Mouse (Mus musculus): Measurements from ENCODE around the gene Fbxo24.

Gene Fbxo24

DNA sequence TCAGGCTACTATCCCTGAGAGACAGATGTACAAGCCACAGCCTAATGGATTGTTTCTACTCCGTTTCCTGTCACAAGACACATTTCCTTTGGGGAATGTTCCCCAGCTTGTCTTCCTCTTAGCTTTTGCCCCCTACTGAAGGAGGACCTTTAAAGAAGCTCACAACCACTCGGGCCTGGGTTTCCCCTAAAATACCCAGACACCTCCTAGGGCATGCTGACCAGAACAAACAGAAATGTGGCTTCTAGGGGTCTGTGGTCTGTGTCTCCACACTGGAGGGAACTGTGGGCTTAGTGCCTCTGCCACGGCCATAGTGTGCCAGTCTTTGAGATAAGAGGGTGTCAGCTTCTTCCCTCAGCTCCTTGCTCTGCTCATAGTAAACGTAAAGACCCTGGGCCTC is 2.8 kb upstream of the Fbxo24 start:
- Histone ChIP-seq H3K27me3 (ENCODE audit: insufficient read depth, low read length) (no peaks in the 10 kb centered on the region), H3K9me3 (ENCODE audit: low read length) (no peaks in the 10 kb centered on the region), H3K4me1 (replicated peaks; ENCODE audit: low read depth, low read length) (peaks cover 86% of the 10 kb centered on the region), H3K4me3 (replicated peaks; ENCODE audit: low read length) (peak overlapping the region; percentile 99), H3K36me3 (ENCODE audit: insufficient read depth, low read length) (peaks cover 51% of the 10 kb centered on the region)
- no peak for TF ChIP-seq NANOG (IDR thresholded peaks at IDR 0.05; ENCODE audit: borderline replicate concordance, low read length)
- no peak for TF ChIP-seq POU5F1 (IDR thresholded peaks at IDR 0.05; ENCODE audit: borderline replicate concordance, low read length)
- TF ChIP-seq CTCF (conservative IDR thresholded peaks at IDR 0.05; ENCODE audit: low read length): no peak

DNA sequence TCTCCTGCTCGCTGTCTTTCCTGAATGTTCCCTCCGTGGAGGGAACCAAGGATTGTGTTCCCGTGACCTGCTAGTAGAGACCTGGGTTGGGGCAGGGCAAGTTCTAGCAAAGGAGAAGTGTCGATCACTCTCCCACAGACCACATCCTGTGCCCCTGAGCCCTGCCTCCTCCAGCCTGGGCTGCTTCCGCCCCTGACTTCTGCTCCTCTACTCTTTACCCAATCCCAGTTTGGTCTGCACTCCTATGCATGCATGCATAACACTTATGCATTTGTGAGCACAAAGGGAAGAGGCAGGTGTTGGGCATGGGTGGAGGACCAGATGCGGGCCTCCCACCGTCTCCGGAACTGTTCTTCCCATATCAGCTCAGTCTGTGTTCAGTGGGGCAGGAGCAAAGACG is 2.4 kb upstream of the Fbxo24 start:
- Histone ChIP-seq H3K9me3 (ENCODE audit: low read length) (no peaks in the 10 kb centered on the region), H3K4me1 (replicated peaks; ENCODE audit: low read depth, low read length) (peaks cover 85% of the 10 kb centered on the region), H3K27me3 (ENCODE audit: insufficient read depth, low read length) (no peaks in the 10 kb centered on the region), H3K4me3 (replicated peaks; ENCODE audit: low read length) (peak overlapping the region; percentile 99), H3K36me3 (ENCODE audit: insufficient read depth, low read length) (peaks cover 47% of the 10 kb centered on the region)
- TF ChIP-seq POU5F1 (IDR thresholded peaks at IDR 0.05; ENCODE audit: borderline replicate concordance, low read length): peak; percentile 77; the same call in 1 of the 2 replicates
- TF ChIP-seq NANOG (IDR thresholded peaks at IDR 0.05; ENCODE audit: borderline replicate concordance, low read length): no peak

DNA sequence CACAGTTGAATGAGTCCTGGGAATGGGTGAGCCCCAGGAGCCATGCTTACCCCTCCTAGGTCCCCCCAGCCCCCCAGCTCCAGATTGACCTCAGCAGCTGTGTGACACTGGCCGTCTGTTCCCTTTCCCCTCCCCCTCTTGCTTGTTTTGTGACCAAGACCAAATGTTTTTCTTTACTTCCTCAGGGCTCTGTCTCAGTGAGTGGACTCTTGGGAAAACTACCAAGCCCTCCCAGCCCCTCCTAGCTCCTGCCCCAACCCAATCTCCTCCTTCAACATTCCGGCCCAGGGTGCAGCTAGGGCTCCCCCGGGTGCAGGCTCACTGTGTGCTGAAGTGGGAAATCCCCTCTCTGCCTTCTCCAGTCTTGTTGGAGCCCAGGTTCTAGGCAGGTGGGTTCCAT is 1.8 kb upstream of the Fbxo24 start:
- Histone ChIP-seq H3K9me3 (ENCODE audit: low read length) (no peaks in the 10 kb centered on the region), H3K36me3 (ENCODE audit: insufficient read depth, low read length) (peaks cover 41% of the 10 kb centered on the region), H3K4me1 (replicated peaks; ENCODE audit: low read depth, low read length) (peaks cover 85% of the 10 kb centered on the region), H3K27me3 (ENCODE audit: insufficient read depth, low read length) (no peaks in the 10 kb centered on the region), H3K4me3 (replicated peaks; ENCODE audit: low read length) (peak overlapping the region; percentile 99)
- TF ChIP-seq POU5F1 (IDR thresholded peaks at IDR 0.05; ENCODE audit: borderline replicate concordance, low read length): no peak
- no peak for TF ChIP-seq CTCF (conservative IDR thresholded peaks at IDR 0.05; ENCODE audit: low read length)
- TF ChIP-seq NANOG (IDR thresholded peaks at IDR 0.05; ENCODE audit: borderline replicate concordance, low read length): no peak

DNA sequence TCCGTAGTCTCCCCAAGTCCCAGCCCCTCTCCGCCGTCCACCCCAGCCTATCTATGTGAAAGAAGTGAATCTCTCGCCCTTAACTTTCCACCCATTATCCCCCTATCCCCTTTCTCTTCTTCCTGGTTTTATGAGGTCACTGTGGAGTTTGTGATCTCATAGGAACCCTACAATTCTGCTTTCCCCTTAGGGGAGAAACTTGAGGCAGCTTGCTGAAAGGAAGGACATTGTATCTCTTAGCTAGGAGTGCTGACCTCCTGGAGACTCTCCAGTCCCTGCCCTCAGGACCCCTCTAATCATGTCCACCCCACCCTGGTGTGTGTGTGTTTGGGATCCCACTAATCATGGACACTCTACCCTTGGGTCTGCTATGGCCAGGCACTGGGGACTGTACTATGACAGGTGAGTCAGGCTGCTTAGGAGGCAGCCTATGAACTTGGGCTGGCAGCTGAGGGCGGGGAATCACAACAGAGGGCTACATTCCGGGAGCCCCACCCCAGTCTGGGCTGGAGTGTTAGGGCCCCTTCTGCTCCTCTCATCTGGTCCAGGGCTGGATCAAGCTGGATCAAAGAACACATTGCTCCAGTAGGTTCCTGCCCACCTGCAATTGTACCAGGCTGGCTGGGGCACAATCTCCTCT is 1.2 kb upstream of the Fbxo24 start:
- Histone ChIP-seq H3K36me3 (ENCODE audit: insufficient read depth, low read length) (peaks cover 35% of the 10 kb centered on the region), H3K9me3 (ENCODE audit: low read length) (no peaks in the 10 kb centered on the region), H3K4me3 (replicated peaks; ENCODE audit: low read length) (peak overlapping the region; percentile 99), H3K27me3 (ENCODE audit: insufficient read depth, low read length) (no peaks in the 10 kb centered on the region), H3K4me1 (replicated peaks; ENCODE audit: low read depth, low read length) (peaks cover 85% of the 10 kb centered on the region)
- TF ChIP-seq NANOG (IDR thresholded peaks at IDR 0.05; ENCODE audit: borderline replicate concordance, low read length) (no peak), POU5F1 (IDR thresholded peaks at IDR 0.05; ENCODE audit: borderline replicate concordance, low read length) (no peak), CTCF (conservative IDR thresholded peaks at IDR 0.05; ENCODE audit: low read length) (no peak)

DNA sequence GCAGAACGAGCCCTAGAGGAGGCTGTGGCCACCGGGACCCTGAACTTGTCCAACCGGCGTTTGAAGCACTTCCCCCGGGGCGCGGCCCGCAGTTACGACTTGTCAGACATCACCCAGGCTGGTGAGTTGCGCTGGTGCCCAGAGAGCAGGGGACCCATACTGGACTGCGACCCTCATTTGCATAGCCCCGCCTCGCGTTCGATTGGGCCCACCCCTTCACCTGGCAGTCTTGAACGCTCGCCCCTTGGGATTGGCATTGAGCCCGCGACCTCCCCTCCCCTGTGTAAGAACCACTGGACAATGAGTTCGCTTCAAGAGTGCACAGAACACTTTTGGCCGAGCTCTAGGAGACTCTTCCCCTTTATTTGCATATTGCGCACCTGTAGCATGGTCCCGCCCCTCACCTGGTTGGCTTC is 512 bp upstream of the Fbxo24 start:
- Histone ChIP-seq H3K27me3 (ENCODE audit: insufficient read depth, low read length) (no peaks in the 10 kb centered on the region), H3K4me3 (replicated peaks; ENCODE audit: low read length) (peak overlapping the region; percentile 99), H3K36me3 (ENCODE audit: insufficient read depth, low read length) (peaks cover 28% of the 10 kb centered on the region), H3K9me3 (ENCODE audit: low read length) (no peaks in the 10 kb centered on the region), H3K4me1 (replicated peaks; ENCODE audit: low read depth, low read length) (peaks cover 85% of the 10 kb centered on the region)
- TF ChIP-seq NANOG (IDR thresholded peaks at IDR 0.05; ENCODE audit: borderline replicate concordance, low read length) (no peak), CTCF (conservative IDR thresholded peaks at IDR 0.05; ENCODE audit: low read length) (no peak), POU5F1 (IDR thresholded peaks at IDR 0.05; ENCODE audit: borderline replicate concordance, low read length) (no peak)

DNA sequence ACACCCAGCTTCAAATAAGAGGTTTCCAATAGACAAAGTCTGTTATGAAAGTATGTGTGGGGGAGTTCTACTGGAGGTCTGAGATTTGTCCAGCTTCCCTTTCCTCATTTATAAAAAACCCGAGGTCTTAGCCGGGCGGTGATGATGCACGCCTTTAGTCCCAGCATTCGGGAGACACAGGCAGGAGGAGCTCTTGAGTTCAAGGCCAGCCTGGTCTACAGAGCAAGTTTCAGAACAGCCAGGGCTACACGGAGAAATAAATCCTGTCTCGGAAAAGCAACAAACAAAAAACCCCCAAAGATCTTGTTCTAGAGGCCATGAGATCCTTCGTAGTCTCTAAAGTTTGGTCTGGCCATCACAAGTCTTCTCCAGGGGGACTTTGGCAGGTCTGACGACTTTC is 811 bp downstream of the Fbxo24 start:
- Histone ChIP-seq H3K36me3 (ENCODE audit: insufficient read depth, low read length) (peaks cover 15% of the 10 kb centered on the region), H3K4me3 (replicated peaks; ENCODE audit: low read length) (peak overlapping the region; percentile 84), H3K4me1 (replicated peaks; ENCODE audit: low read depth, low read length) (peaks cover 74% of the 10 kb centered on the region), H3K9me3 (ENCODE audit: low read length) (no peaks in the 10 kb centered on the region), H3K27me3 (ENCODE audit: insufficient read depth, low read length) (no peaks in the 10 kb centered on the region)
- TF ChIP-seq NANOG (IDR thresholded peaks at IDR 0.05; ENCODE audit: borderline replicate concordance, low read length): no peak
- no peak for TF ChIP-seq POU5F1 (IDR thresholded peaks at IDR 0.05; ENCODE audit: borderline replicate concordance, low read length)
- no peak for TF ChIP-seq CTCF (conservative IDR thresholded peaks at IDR 0.05; ENCODE audit: low read length)

DNA sequence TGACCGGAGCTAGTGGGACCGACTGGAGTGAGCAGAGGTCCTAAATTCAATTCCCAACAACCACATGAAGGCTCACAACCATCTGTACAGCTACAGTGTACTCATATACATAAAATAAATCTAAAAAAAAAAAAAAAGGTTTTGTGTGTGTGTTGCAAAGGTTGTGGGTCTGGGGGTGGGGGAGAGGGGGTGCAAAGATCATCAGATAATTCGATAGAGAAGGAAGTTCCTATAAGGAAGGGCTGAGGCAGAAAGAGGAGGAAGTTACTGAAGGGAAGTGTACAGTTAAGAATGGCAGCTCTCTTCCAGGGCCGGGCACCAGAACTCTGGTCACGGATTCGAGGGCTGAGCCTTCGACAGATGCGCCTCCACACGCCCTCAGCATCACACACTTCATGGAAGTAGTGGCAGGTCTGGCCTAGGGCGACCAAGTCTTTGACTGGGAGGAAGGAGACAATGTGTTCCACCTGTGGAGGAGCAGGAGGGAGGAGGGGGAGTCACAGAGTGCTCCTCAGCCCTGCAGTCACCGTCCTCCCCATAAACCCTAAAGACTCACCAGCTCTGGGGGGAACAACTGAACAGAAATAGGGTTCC is 4.8 kb downstream of the Fbxo24 start:
- Histone ChIP-seq H3K4me3 (replicated peaks; ENCODE audit: low read length) (no peak overlapping the region), H3K4me1 (replicated peaks; ENCODE audit: low read depth, low read length) (peaks cover 62% of the 10 kb centered on the region)

DNA sequence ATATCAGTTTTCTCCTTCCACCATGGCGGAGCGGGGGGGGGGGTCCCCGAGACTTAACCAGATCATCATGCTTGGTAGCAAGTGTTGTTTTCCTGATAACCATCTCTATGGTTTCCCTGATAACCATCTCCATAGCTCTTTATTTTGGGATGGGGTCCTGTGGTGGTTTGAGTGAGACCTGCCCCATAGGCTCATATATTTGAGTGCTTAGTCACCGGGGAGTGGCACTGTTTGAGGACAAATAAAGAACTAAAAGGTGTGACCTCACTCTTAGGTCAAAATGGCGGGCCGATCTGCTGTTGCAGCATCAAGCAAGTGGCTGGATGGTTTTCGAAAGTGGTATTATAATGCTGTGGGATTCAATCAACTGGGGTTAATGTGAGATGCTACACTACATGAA is 13.5 kb downstream of the Fbxo24 start:
- no peak overlapping the region for H3K4me3 ChIP-seq (replicated peaks; ENCODE audit: low read length)
- peaks cover 59% of the 10 kb centered on the region for H3K4me1 ChIP-seq (replicated peaks; ENCODE audit: low read depth, low read length)
- no peaks in the 10 kb centered on the region for H3K36me3 ChIP-seq (ENCODE audit: insufficient read depth, low read length)
- 0 out of 2 replicates have a peak, but pooled peaks cover 4% of the 10 kb centered on the region for H3K27me3 ChIP-seq (ENCODE audit: insufficient read depth, low read length)
- TF ChIP-seq POU5F1 (IDR thresholded peaks at IDR 0.05; ENCODE audit: borderline replicate concordance, low read length) (no peak), NANOG (IDR thresholded peaks at IDR 0.05; ENCODE audit: borderline replicate concordance, low read length) (no peak), CTCF (conservative IDR thresholded peaks at IDR 0.05; ENCODE audit: low read length) (no peak)
- H3K9me3 ChIP-seq (ENCODE audit: low read length): no peaks in the 10 kb centered on the region

More for the DNA sequence above, 4.8 kb downstream of the Fbxo24 start:
- no peaks in the 10 kb centered on the region for H3K36me3 ChIP-seq (ENCODE audit: insufficient read depth, low read length)
- H3K27me3 ChIP-seq (ENCODE audit: insufficient read depth, low read length): no peaks in the 10 kb centered on the region
- no peaks in the 10 kb centered on the region for H3K9me3 ChIP-seq (ENCODE audit: low read length)
- TF ChIP-seq CTCF (conservative IDR thresholded peaks at IDR 0.05; ENCODE audit: low read length) (no peak), POU5F1 (IDR thresholded peaks at IDR 0.05; ENCODE audit: borderline replicate concordance, low read length) (no peak), NANOG (IDR thresholded peaks at IDR 0.05; ENCODE audit: borderline replicate concordance, low read length) (no peak)
